Mouse (Mus musculus) regulatory T cell (primary cell): ENCODE data around the gene Plpp1.

Experiments used
- in situ Hi-C: fragments of 300-600 bp; cut with MboI, MseI; formaldehyde crosslinking; loops from one replicate; pipeline ENCODE4 v1.15.1; 2025; ENCODE audit warnings: high pct_unique_total_duplicates

The Plpp1 gene

GRCm38 (mm10) chr13:112815996-112816395 lies 15.4 kb downstream of the Plpp1 start:
- in situ Hi-C loops: no loop called here

- in situ Hi-C loops: no loop called here
Observed at GRCm38 (mm10) chr13:112818125-112818524, 17.5 kb downstream of the Plpp1 start.

- in situ Hi-C loops: no loop called here
Observed at GRCm38 (mm10) chr13:112822413-112822812, 21.8 kb downstream of the Plpp1 start.

GRCm38 (mm10) chr13:112823236-112823910 lies 22.8 kb downstream of the Plpp1 start:
- in situ Hi-C loops: no loop called here

- in situ Hi-C loops: no loop called here
Observed at GRCm38 (mm10) chr13:112823911-112824648, 23.5 kb downstream of the Plpp1 start.

GRCm38 (mm10) chr13:112825479-112825878 lies 24.9 kb downstream of the Plpp1 start:
- in situ Hi-C loops: no loop called here

- in situ Hi-C loops: no loop called here
Observed at GRCm38 (mm10) chr13:112829619-112830018, 29.0 kb downstream of the Plpp1 start.

GRCm38 (mm10) chr13:112832589-112832988 lies 32.0 kb downstream of the Plpp1 start:
- in situ Hi-C loops: no loop called here

- in situ Hi-C loops: no loop called here
Observed at GRCm38 (mm10) chr13:112833253-112833894, 32.8 kb downstream of the Plpp1 start.

GRCm38 (mm10) chr13:112833895-112834263 lies 33.3 kb downstream of the Plpp1 start:
- in situ Hi-C loops: no loop called here

GRCm38 (mm10) chr13:112835113-112835512 lies 34.5 kb downstream of the Plpp1 start:
- in situ Hi-C loops: no loop called here

GRCm38 (mm10) chr13:112836951-112837350 lies 36.4 kb downstream of the Plpp1 start:
- in situ Hi-C loops: no loop called here

- in situ Hi-C loops: no loop called here
Observed at GRCm38 (mm10) chr13:112837621-112838155, 37.1 kb downstream of the Plpp1 start.

- in situ Hi-C loops: no loop called here
Observed at GRCm38 (mm10) chr13:112838562-112839232, 38.1 kb downstream of the Plpp1 start.

GRCm38 (mm10) chr13:112840241-112841087 lies 39.9 kb downstream of the Plpp1 start:
- in situ Hi-C loops: loop anchor here (10.0 kb wide), 1 partner anchor 1466 kb away; no protein-coding TSS in a partner anchor

GRCm38 (mm10) chr13:112845931-112846330 lies 45.3 kb downstream of the Plpp1 start:
- in situ Hi-C loops: loop anchor here (10.0 kb wide), 1 partner anchor 1471 kb away; no protein-coding TSS in a partner anchor

GRCm38 (mm10) chr13:112853710-112854316 lies 53.2 kb downstream of the Plpp1 start:
- in situ Hi-C loops: no loop called here

GRCm38 (mm10) chr13:112854402-112854801 lies 53.8 kb downstream of the Plpp1 start:
- in situ Hi-C loops: no loop called here

- in situ Hi-C loops: no loop called here
Observed at GRCm38 (mm10) chr13:112857921-112858320, 57.3 kb downstream of the Plpp1 start.

- in situ Hi-C loops: no loop called here
Observed at GRCm38 (mm10) chr13:112859574-112860134, 59.1 kb downstream of the Plpp1 start.
